Mouse (Mus musculus) ES-E14 (cell line): Measurements from ENCODE around the gene Tnnt3. TPM values are rescaled to one million over a fixed set of nuclear protein-coding genes. Genes with fewer than 3 reads are reported as not detected.

Experiments
- DNase-seq: peaks from one replicate; pipeline ENCODE4 v3.0.0-alpha.2; 2013; ENCODE audit warnings: low read depth, low spot score
- H3K27ac ChIP-seq: 2 replicates; pipeline ENCODE4 v1.5.1; 2012; ENCODE audit warnings: low read depth, mild to moderate bottlenecking, low read length, moderate library complexity, mixed read lengths; ENCODE audit not compliant: poor library complexity, insufficient read depth, severe bottlenecking
- H3K36me3 ChIP-seq: 2 replicates; pipeline ENCODE4 v1.6.1; 2012; ENCODE audit warnings: mild to moderate bottlenecking, low read length, moderate library complexity, mixed read lengths; ENCODE audit not compliant: control insufficient read depth, poor library complexity, insufficient read depth, severe bottlenecking
- H3K4me1 ChIP-seq, 2 experiments: fragments of 150-350 bp in 1 of 2; sonication (generic) in 1 of 2; 2 replicates each; pipeline ENCODE4 v1.6.1; 2012; ENCODE audit warnings: low read length in 2 of 2, mild to moderate bottlenecking in 1 of 2, mixed read lengths in 1 of 2; ENCODE audit not compliant: control insufficient read depth in 2 of 2, insufficient read depth in 2 of 2, poor library complexity in 1 of 2
- H3K4me3 ChIP-seq, 2 experiments: fragments of 150-350 bp in 1 of 2; sonication (generic) in 1 of 2; 2 replicates each; pipeline ENCODE4 v1.5.1; 2012; ENCODE audit warnings: low read length in 2 of 2, low read depth in 1 of 2, mild to moderate bottlenecking in 1 of 2, mixed read lengths in 1 of 2; ENCODE audit not compliant: insufficient read depth in 1 of 2, poor library complexity in 1 of 2, severe bottlenecking in 1 of 2
- H3K9ac ChIP-seq: 2 replicates; pipeline ENCODE4 v1.6.1; 2012; ENCODE audit warnings: low read depth, mild to moderate bottlenecking, low read length, mixed read lengths; ENCODE audit not compliant: poor library complexity, insufficient read depth, severe bottlenecking
- H3K9me3 ChIP-seq: fragments of 150-350 bp; sonication (generic); 2 replicates; pipeline ENCODE4 v1.6.1; 2012; ENCODE audit warnings: low read depth, mild to moderate bottlenecking, low read length; ENCODE audit not compliant: control insufficient read depth, insufficient read depth
- CHD2 ChIP-seq: IDR thresholded peaks from 2 replicates; pipeline ENCODE4 v1.6.1; 2014; ENCODE audit warnings: mild to moderate bottlenecking, low read depth, low read length, inconsistent platforms
- HCFC1 ChIP-seq: IDR thresholded peaks from 2 replicates; pipeline ENCODE4 v1.6.1; 2012; ENCODE audit warnings: low read length, inconsistent platforms, borderline replicate concordance; ENCODE audit not compliant: insufficient read depth
- MAFK ChIP-seq: IDR thresholded peaks from 2 replicates; pipeline ENCODE4 v1.6.1; 2014; ENCODE audit warnings: mild to moderate bottlenecking, low read depth, low read length, inconsistent platforms; ENCODE audit not compliant: insufficient read depth
- ZC3H11A ChIP-seq: IDR thresholded peaks from 2 replicates; pipeline ENCODE4 v1.6.1; 2012; ENCODE audit warnings: low read depth, mild to moderate bottlenecking, inconsistent platforms, low read length, borderline replicate concordance
- ZNF384 ChIP-seq: IDR thresholded peaks from 2 replicates; pipeline ENCODE4 v1.6.1; 2012; ENCODE audit warnings: low read depth, low read length, inconsistent platforms
- in situ Hi-C, 2 experiments: fragments of 600-800 bp; cut with MboI; formaldehyde crosslinking; loops; one replicate each; pipeline ENCODE4 v1.15.1; 2025; ENCODE audit warnings: low sequenced_read_pairs in 2 of 2, inconsistent platforms in 1 of 2; ENCODE audit not compliant: unreplicated experiment in 2 of 2
- total RNA-seq: library from RNA; depleted of rRNA; stranded (reverse); fragments of 300-350 nt; gene quantifications from 2 replicates; pipeline ENCODE4 v1.2.3, GENCODE M21; 2012

Gene Tnnt3
- total RNA-seq, 1 experiment = 6.4 TPM

GRCm38 (mm10) chr7:142473476-142473875 lies 25.2 kb upstream of the Tnnt3 start:
- in situ Hi-C loops = no loop called here
- no peak overlapping the region for H3K9ac ChIP-seq
- TF ChIP-seq MAFK = no peak
- TF ChIP-seq HCFC1 = no peak
- TF ChIP-seq ZNF384 = no peak
- no peak for TF ChIP-seq ZC3H11A
- TF ChIP-seq CHD2 = no peak
- H3K36me3 ChIP-seq = no peaks in the 10 kb centered on the region
- no peaks in the 10 kb centered on the region for H3K9me3 ChIP-seq
- DNase-seq = no peak
- peaks cover 0 to 3% of the 10 kb centered on the region in 2 experiments; a peak in 1 of 4 replicates for H3K4me1 ChIP-seq
- H3K4me3 ChIP-seq = no peak overlapping the region
- no peak overlapping the region for H3K27ac ChIP-seq

GRCm38 (mm10) chr7:142474799-142475198 lies 23.8 kb upstream of the Tnnt3 start:
- Histone ChIP-seq H3K27ac (no peak overlapping the region), H3K36me3 (no peaks in the 10 kb centered on the region), H3K4me1 (peaks cover 0 to 3% of the 10 kb centered on the region in 2 experiments; a peak in 1 of 4 replicates), H3K9me3 (no peaks in the 10 kb centered on the region), H3K9ac (no peak overlapping the region), H3K4me3 (no peak overlapping the region)
- TF ChIP-seq ZC3H11A (no peak), MAFK (no peak), ZNF384 (no peak), HCFC1 (no peak), CHD2 (no peak)
- in situ Hi-C loops = no loop called here
- no peak for DNase-seq

GRCm38 (mm10) chr7:142475641-142476040 lies 23.0 kb upstream of the Tnnt3 start:
- Histone ChIP-seq H3K4me3 (no peak overlapping the region), H3K27ac (no peak overlapping the region), H3K36me3 (no peaks in the 10 kb centered on the region), H3K9ac (no peak overlapping the region), H3K4me1 (peaks cover 0 to 3% of the 10 kb centered on the region in 2 experiments; a peak in 1 of 4 replicates), H3K9me3 (no peaks in the 10 kb centered on the region)
- no peak for DNase-seq
- in situ Hi-C loops = no loop called here
- TF ChIP-seq ZNF384 (no peak), CHD2 (no peak), HCFC1 (no peak), MAFK (no peak), ZC3H11A (no peak)

GRCm38 (mm10) chr7:142476271-142476670 lies 22.4 kb upstream of the Tnnt3 start:
- in situ Hi-C loops = no loop called here
- H3K9me3 ChIP-seq = no peaks in the 10 kb centered on the region
- DNase-seq = no peak
- H3K27ac ChIP-seq = no peak overlapping the region
- no peaks in the 10 kb centered on the region for H3K4me1 ChIP-seq
- TF ChIP-seq HCFC1 = no peak
- TF ChIP-seq MAFK = no peak
- no peak for TF ChIP-seq CHD2
- TF ChIP-seq ZNF384 = no peak
- TF ChIP-seq ZC3H11A = no peak
- H3K4me3 ChIP-seq = no peak overlapping the region
- H3K36me3 ChIP-seq = no peaks in the 10 kb centered on the region
- H3K9ac ChIP-seq = no peak overlapping the region
